Mouse (Mus musculus) layer of hippocampus, adult 2 months (tissue): ENCODE results near the gene Mylk. TPM values are rescaled to one million over a fixed set of nuclear protein-coding genes. Genes with fewer than 3 reads are reported as not detected.

Source experiments
- DNase-seq, 2 experiments: peaks; one replicate each; pipeline ENCODE4 v3.0.0; 2022; ENCODE audit warnings: low spot score in 2 of 2
- H3K27ac ChIP-seq: fragments of 200-600 bp; 2 replicates; pipeline ENCODE4 v1.8.1; 2022
- H3K4me3 ChIP-seq: fragments of 200-600 bp; 2 replicates; pipeline ENCODE4 v1.8.1; 2022; ENCODE audit warnings: mild to moderate bottlenecking
- CTCF ChIP-seq: fragments of 200-600 bp; conservative IDR thresholded peaks from 2 replicates; pipeline ENCODE4 v1.8.1; 2022; ENCODE audit warnings: antibody characterized with exemption, mild to moderate bottlenecking, moderate library complexity
- total RNA-seq, 2 experiments: library from RNA; stranded (reverse); gene quantifications; 2 replicates each; pipeline ENCODE4 v1.2.3; 2021

The Mylk gene
- total RNA-seq, 2 experiments from 2014 or later = 13.1 to 14.2 TPM

- no peak for DNase-seq
- Histone ChIP-seq H3K27ac (no peak overlapping the region), H3K4me3 (no peak overlapping the region)
- TF ChIP-seq CTCF = no peak
These were observed 189.5 kb downstream of the Mylk start for GRCm38 (mm10) chr16:34934486-34934885.

DNA sequence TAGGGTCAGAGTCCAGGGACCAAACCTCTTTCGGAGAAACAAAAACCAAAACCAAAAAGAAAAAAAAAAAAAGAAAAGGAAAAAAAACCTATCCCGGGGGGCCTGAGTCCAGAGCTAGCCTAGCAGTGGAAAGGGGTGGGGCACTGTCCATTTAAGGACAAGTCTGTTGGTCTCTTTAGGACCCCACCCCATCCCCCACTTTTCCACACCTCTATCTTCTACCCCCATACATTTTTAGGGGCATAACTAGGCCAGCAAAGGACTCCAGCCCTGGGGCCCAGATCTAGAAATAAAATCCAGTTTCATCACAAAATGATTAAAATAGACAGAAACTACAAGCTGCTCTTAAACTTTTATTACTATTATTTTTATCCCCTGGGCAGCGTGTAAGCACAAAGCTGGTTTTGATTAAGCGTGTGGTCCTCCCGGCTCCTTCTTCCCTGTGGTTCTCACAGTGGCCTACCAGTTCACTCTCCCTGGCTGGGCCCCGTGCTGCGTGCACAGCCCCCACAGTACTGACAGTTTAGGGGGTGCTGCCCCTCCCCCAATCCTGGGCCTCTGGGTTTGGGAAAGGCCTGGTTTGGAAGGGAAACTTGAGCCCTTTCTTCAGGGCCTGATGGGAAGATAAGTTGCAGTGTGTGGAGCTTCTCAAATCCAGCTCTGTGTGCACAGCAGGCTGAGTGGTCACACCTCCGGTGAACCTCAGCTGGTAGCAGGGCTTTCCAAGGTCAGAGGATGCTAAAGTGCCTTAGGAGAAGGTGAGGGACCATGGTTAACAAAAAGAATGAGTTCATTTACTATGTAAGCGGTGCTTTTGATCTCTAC, 190.7 kb downstream of the Mylk start:
- H3K4me3 ChIP-seq = no peak overlapping the region
- no peak for DNase-seq
- TF ChIP-seq CTCF = no peak
- H3K27ac ChIP-seq = no peak overlapping the region

GRCm38 (mm10) chr16:34936339-34936810, 191.4 kb downstream of the Mylk start:
- no peak for TF ChIP-seq CTCF
- no peak for DNase-seq
- no peak overlapping the region for H3K4me3 ChIP-seq
- no peak overlapping the region for H3K27ac ChIP-seq

DNA sequence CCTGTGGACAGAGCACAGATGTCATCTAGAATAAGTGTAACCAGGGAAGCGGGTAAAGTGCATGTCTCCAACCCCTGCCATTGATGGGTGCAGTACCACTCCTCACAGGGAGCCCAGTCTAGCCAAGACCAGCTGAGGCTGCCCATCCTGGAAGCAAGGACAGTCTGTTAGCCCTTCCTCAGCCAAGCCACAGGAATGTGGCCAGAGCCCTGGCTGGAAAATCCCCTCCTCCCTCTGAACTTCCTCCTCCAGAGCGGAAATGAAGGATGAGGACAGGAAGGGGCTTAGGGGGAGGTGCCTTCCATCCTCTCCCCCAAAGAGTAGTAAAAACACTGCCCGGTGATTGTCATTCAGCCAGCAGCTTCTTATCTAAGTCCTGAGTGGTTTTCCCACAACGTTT, 192.6 kb downstream of the Mylk start:
- no peak for TF ChIP-seq CTCF
- Histone ChIP-seq H3K4me3 (no peak overlapping the region), H3K27ac (no peak overlapping the region)
- DNase-seq = no peak

GRCm38 (mm10) chr16:34938248-34938647, 193.2 kb downstream of the Mylk start:
- no peak for TF ChIP-seq CTCF
- Histone ChIP-seq H3K27ac (no peak overlapping the region), H3K4me3 (no peak overlapping the region)
- DNase-seq = no peak

- DNase-seq = no peak
- Histone ChIP-seq H3K27ac (no peak overlapping the region), H3K4me3 (no peak overlapping the region)
- no peak for TF ChIP-seq CTCF
These were observed 194.9 kb downstream of the Mylk start for GRCm38 (mm10) chr16:34939951-34940350.

DNA sequence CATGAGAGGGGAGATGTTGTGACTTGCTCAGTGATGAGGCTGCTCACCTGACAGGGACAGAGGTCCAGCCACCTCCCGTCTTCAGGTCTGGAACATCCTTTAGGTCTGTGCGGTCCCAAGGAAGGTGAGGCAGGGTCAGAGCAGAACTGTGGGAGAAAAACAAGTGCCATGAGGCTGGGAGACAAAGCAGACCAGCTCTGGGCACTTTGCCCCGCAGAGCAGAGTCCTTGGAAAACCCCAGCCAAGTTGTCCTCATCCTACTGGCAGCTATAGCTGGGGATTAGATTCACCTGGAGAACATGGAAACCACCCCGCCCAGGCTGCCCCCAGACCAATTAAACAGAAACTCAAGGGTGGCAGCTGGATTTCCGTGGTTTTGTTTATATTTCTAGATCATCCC, 195.4 kb downstream of the Mylk start:
- no peak overlapping the region for H3K4me3 ChIP-seq
- no peak for DNase-seq
- no peak overlapping the region for H3K27ac ChIP-seq
- no peak for TF ChIP-seq CTCF

- Histone ChIP-seq H3K4me3 (no peak overlapping the region), H3K27ac (no peak overlapping the region)
- no peak for DNase-seq
- TF ChIP-seq CTCF = no peak
These were observed 196.9 kb downstream of the Mylk start for GRCm38 (mm10) chr16:34941915-34942314.

DNA sequence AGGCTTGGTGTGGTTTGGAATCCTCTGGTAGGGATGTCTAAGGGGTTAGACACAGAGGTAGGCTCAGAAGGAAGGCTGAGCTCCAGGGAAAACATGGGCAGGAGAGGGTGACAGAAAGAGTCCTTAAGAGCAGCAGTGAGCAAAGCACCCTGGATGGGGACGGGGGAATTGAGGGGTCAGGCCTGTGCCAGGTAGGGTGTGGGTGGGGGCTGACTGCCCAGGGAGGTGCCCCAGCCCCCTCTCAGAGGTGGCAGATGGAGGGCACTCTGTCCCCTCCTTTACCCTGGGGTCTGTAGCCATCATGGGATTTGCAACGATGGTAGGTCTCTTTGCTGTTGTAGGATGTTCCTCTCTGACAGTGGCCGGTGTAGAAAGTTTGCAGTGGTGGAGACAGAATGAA, 201.3 kb downstream of the Mylk start:
- TF ChIP-seq CTCF = no peak
- no peak overlapping the region for H3K27ac ChIP-seq
- DNase-seq = no peak
- H3K4me3 ChIP-seq = no peak overlapping the region

- no peak for TF ChIP-seq CTCF
- no peak for DNase-seq
- Histone ChIP-seq H3K4me3 (no peak overlapping the region), H3K27ac (no peak overlapping the region)
These were observed 205.9 kb downstream of the Mylk start for GRCm38 (mm10) chr16:34950935-34951334.

DNA sequence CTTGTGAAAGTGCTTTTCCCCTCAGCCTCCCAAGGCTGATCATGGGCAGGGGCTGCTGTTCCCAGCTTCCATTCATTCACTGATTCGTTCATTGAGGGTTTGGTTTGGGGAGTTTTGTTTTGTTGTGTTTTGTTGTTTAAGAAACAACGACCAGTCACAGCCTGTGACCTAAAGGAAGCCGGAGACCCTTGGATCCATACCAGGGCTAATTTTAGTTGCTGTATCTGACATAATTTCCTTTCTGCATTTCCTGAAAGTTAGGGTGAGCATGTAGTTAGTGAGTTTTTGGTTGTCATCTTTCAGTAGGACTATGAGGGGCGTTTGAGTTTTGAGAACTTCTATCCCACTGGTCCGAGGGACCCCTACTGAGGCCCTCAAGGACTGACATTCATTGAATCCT, 207.2 kb downstream of the Mylk start:
- no peak for TF ChIP-seq CTCF
- DNase-seq = no peak
- Histone ChIP-seq H3K4me3 (no peak overlapping the region), H3K27ac (no peak overlapping the region)

GRCm38 (mm10) chr16:34952798-34953197, 207.8 kb downstream of the Mylk start:
- TF ChIP-seq CTCF = no peak
- Histone ChIP-seq H3K4me3 (no peak overlapping the region), H3K27ac (no peak overlapping the region)
- no peak for DNase-seq

- no peak for DNase-seq
- no peak overlapping the region for H3K27ac ChIP-seq
- no peak overlapping the region for H3K4me3 ChIP-seq
- TF ChIP-seq CTCF = no peak
These were observed 208.5 kb downstream of the Mylk start for GRCm38 (mm10) chr16:34953501-34953900.
